Mouse (Mus musculus) gastrocnemius, postnatal 14 days (tissue): Measurements from ENCODE around the gene Nap1l3. TPM values are rescaled to one million over a fixed set of nuclear protein-coding genes. Genes with fewer than 3 reads are reported as not detected.

ENCODE experiments used
- DNase-seq: peaks from one replicate; pipeline ENCODE4 v3.0.0; 2021; ENCODE audit warnings: mixed read lengths
- intact Hi-C: fragments of 180-260 bp; cut with DNase I; formaldehyde crosslinking; loops from one replicate; pipeline ENCODE4 v1.15.1; 2025; ENCODE audit warnings: low total_unique reads
- long read RNA-seq, 2 experiments: library from polyadenylated mRNA; stranded (forward); transcript quantifications; one replicate each; pipeline ENCODE4 v2.0.0; 2021
- total RNA-seq, 2 experiments: library from RNA; stranded (reverse); gene quantifications; 2 replicates each; pipeline ENCODE4 v1.2.3; 2021

The Nap1l3 gene
- 1 to 10 TPM in 1 of 2 experiments, under 1 TPM in 1; 0.58 to 1.1 TPM for total RNA-seq
- long read RNA-seq, experiment 1, partial matches to known transcripts: 0 of 1 reads
- long read RNA-seq, experiment 1, other reads (novel, unspliced or antisense): 0 of 1 reads
- long read RNA-seq, experiment 2, partial matches to known transcripts: 0 of 1 reads
- long read RNA-seq, experiment 2, other reads (novel, unspliced or antisense): 0 of 1 reads

- DNase-seq: peak; percentile 32
Observed at GRCm38 (mm10) chrX:122396781-122397581, at the start of gene Nap1l3. Gene Nap1l3, minus strand, starts transcription at chrX:122397401.

GRCm38 (mm10) chrX:122397652-122398051 lies 451 bp upstream of the Nap1l3 start:
- DNase-seq: no peak
- intact Hi-C loops: no loop called here

More at GRCm38 (mm10) chrX:122396781-122397581, at the start of gene Nap1l3:
- intact Hi-C loops: no loop called here
